Mouse (Mus musculus) large intestine, adult 2 months (tissue): ENCODE data around the gene Tbxas1. TPM values are rescaled to one million over a fixed set of nuclear protein-coding genes. Genes with fewer than 3 reads are reported as not detected.

ENCODE experiments used
- DNase-seq: peaks from one replicate; pipeline ENCODE4 v3.0.0-alpha.2; 2012; ENCODE audit warnings: low read depth, low spot score
- WGBS: fragments of 180-500 bp; shearing (Covaris S2); methylation state at CpG from one replicate; pipeline ENCODE4 v1.1.7; 2018; 5-methylcytosine and 5-hydroxymethylcytosine counted together
- polyA plus RNA-seq: library from polyadenylated mRNA; depleted of rRNA; stranded (reverse); fragments of >200 nt; gene quantifications from 2 replicates; pipeline ENCODE4 v1.2.3, GENCODE M21; 2012

The Tbxas1 gene
- polyA plus RNA-seq, 1 experiment: 3.0 TPM

GRCm38 (mm10) chr6:38917415-38917814, 42.2 kb downstream of the Tbxas1 start:
- WGBS: 66% methylated on average over 3 of the region's 3 CpGs

GRCm38 (mm10) chr6:38918728-38919127, 43.5 kb downstream of the Tbxas1 start:
- DNase-seq: no peak
- WGBS: 39% methylated on average over 4 of the region's 4 CpGs

More at GRCm38 (mm10) chr6:38917415-38917814, 42.2 kb downstream of the Tbxas1 start:
- DNase-seq: no peak

- no peak for DNase-seq
- 23% methylated on average over 14 of the region's 14 CpGs for WGBS
Measured at GRCm38 (mm10) chr6:38919135-38919740, 44.0 kb downstream of the Tbxas1 start.

- 86% methylated on average over 6 of the region's 6 CpGs for WGBS
- no peak for DNase-seq
Measured at GRCm38 (mm10) chr6:38920141-38920540, 44.9 kb downstream of the Tbxas1 start.

GRCm38 (mm10) chr6:38921095-38921809, 46.0 kb downstream of the Tbxas1 start:
- no peak for DNase-seq
- 84% methylated on average over 17 of the region's 17 CpGs for WGBS

GRCm38 (mm10) chr6:38921810-38922116, 46.6 kb downstream of the Tbxas1 start:
- DNase-seq: no peak
- WGBS: 93% methylated on average over 8 of the region's 8 CpGs

- DNase-seq: no peak
- WGBS: 64% methylated on average over 2 of the region's 2 CpGs
Measured at GRCm38 (mm10) chr6:38922517-38922916, 47.3 kb downstream of the Tbxas1 start.

GRCm38 (mm10) chr6:38923450-38923849, 48.2 kb downstream of the Tbxas1 start:
- no peak for DNase-seq
- WGBS: 91% methylated on average over 4 of the region's 4 CpGs

GRCm38 (mm10) chr6:38923870-38924817, 48.9 kb downstream of the Tbxas1 start:
- 83% methylated on average over 18 of the region's 18 CpGs for WGBS
- no peak for DNase-seq

- no peak for DNase-seq
- WGBS: 59% methylated on average over 7 of the region's 7 CpGs
Measured at GRCm38 (mm10) chr6:38925719-38926118, 50.5 kb downstream of the Tbxas1 start.

- WGBS: 51% methylated on average over 28 of the region's 28 CpGs
- no peak for DNase-seq
Measured at GRCm38 (mm10) chr6:38926135-38926962, 51.1 kb downstream of the Tbxas1 start.

GRCm38 (mm10) chr6:38926963-38927361, 51.8 kb downstream of the Tbxas1 start:
- DNase-seq: no peak
- 9% methylated on average over 13 of the region's 13 CpGs for WGBS

GRCm38 (mm10) chr6:38928489-38928888, 53.3 kb downstream of the Tbxas1 start:
- WGBS: 68% methylated on average over 3 of the region's 3 CpGs
- DNase-seq: no peak

- DNase-seq: no peak
- 79% methylated on average over 2 of the region's 2 CpGs for whole genome bisulfite sequencing
Measured at GRCm38 (mm10) chr6:38936009-38936408, 60.8 kb downstream of the Tbxas1 start.

- DNase-seq: no peak
- 61% methylated on average over 6 of the region's 6 CpGs for WGBS
Measured at GRCm38 (mm10) chr6:38938421-38938820, 63.2 kb downstream of the Tbxas1 start.

GRCm38 (mm10) chr6:38939096-38939495, 63.9 kb downstream of the Tbxas1 start:
- WGBS: 83% methylated on average over 4 of the region's 4 CpGs
- DNase-seq: no peak

- whole genome bisulfite sequencing: 79% methylated on average over 1 of the region's 1 CpGs
- DNase-seq: no peak
Measured at GRCm38 (mm10) chr6:38941016-38941415, 65.8 kb downstream of the Tbxas1 start.

GRCm38 (mm10) chr6:38942771-38943170, 67.6 kb downstream of the Tbxas1 start:
- WGBS: 83% methylated on average over 3 of the region's 3 CpGs
- DNase-seq: no peak

GRCm38 (mm10) chr6:38944392-38944791, 69.2 kb downstream of the Tbxas1 start:
- 88% methylated on average over 8 of the region's 8 CpGs for WGBS
- DNase-seq: no peak

- 77% methylated on average over 7 of the region's 7 CpGs for WGBS
- DNase-seq: no peak
Measured at GRCm38 (mm10) chr6:38944826-38945225, 69.6 kb downstream of the Tbxas1 start.
